Mouse (Mus musculus) CH12.LX (cell line): ENCODE measurements at regions not wholly inside any gene's neighbourhood (a gene's known extent, or its start where the extent isn't known, plus 50 kb on each side); places are given as distances from the start of the nearest gene placed in this dataset.

Experiments
- DNase-seq: peaks from one replicate; pipeline ENCODE4 v3.0.0-alpha.2; 2013; ENCODE audit errors: extremely low read depth
- H3K27ac ChIP-seq: 2 replicates; pipeline ENCODE4 v1.5.1; 2012; ENCODE audit warnings: low read depth, mild to moderate bottlenecking, control low read depth, moderate library complexity; ENCODE audit not compliant: insufficient read depth
- H3K27me3 ChIP-seq: replicated peaks from 2 replicates; pipeline ENCODE3; 2012; ENCODE audit warnings: inconsistent platforms
- H3K36me3 ChIP-seq, 2 experiments: replicated peaks in 1 of 2; 2 replicates each; pipeline versions ENCODE3 to v1.6.1; 2012; ENCODE audit warnings: inconsistent platforms in 1 of 2, low read length in 1 of 2, mild to moderate bottlenecking in 1 of 2, mixed read lengths in 1 of 2, moderate library complexity in 1 of 2; ENCODE audit not compliant: control insufficient read depth in 1 of 2, insufficient read depth in 1 of 2
- H3K4me1 ChIP-seq, 2 experiments: 2 replicates each; pipeline ENCODE4 v1.6.1; 2012; ENCODE audit warnings: inconsistent platforms in 1 of 2, moderate library complexity in 1 of 2; ENCODE audit not compliant: insufficient read depth in 2 of 2, control insufficient read depth in 1 of 2
- H3K4me2 ChIP-seq: 2 replicates; pipeline ENCODE4 v1.6.1; 2012; ENCODE audit warnings: low read depth, mild to moderate bottlenecking, control low read depth; ENCODE audit not compliant: poor library complexity, insufficient read depth, severe bottlenecking
- H3K4me3 ChIP-seq, 3 experiments: fragments of 150-350 bp in 1 of 3; sonication (generic) in 1 of 3; replicated peaks in 1 of 3; 2 replicates each; pipeline versions ENCODE3 to v1.5.1; 2011 to 2012; ENCODE audit warnings: low read depth in 2 of 3, low read length in 2 of 3, mild to moderate bottlenecking in 2 of 3, moderate library complexity in 2 of 3, control low read depth in 1 of 3, improper control_type of control experiment in 1 of 3, inconsistent platforms in 1 of 3, mixed read lengths in 1 of 3; ENCODE audit not compliant: poor library complexity in 1 of 3
- H3K79me2 ChIP-seq: replicated peaks from 2 replicates; pipeline ENCODE4 v1.6.1; 2012; ENCODE audit warnings: mild to moderate bottlenecking, moderate library complexity; ENCODE audit not compliant: control insufficient read depth, poor library complexity, insufficient read depth, severe bottlenecking; ENCODE audit errors: extremely low read depth
- H3K9ac ChIP-seq: 2 replicates; pipeline ENCODE4 v1.6.1; 2012; ENCODE audit warnings: low read depth, mild to moderate bottlenecking, control low read depth, moderate library complexity; ENCODE audit not compliant: insufficient read depth
- H3K9me3 ChIP-seq: replicated peaks from 2 replicates; pipeline ENCODE3; 2012; ENCODE audit warnings: low read length, inconsistent platforms, mixed read lengths
- BHLHE40 ChIP-seq: IDR thresholded peaks from 2 replicates; pipeline ENCODE4 v1.6.1; 2011; ENCODE audit warnings: mild to moderate bottlenecking, low read depth, low read length, improper control_type of control experiment
- CHD1 ChIP-seq: IDR thresholded peaks from 2 replicates; pipeline ENCODE4 v1.6.1; 2012; ENCODE audit warnings: low read depth, low read length, improper control_type of control experiment, inconsistent platforms
- CHD2 ChIP-seq: IDR thresholded peaks from 2 replicates; pipeline ENCODE4 v1.6.1; 2011; ENCODE audit warnings: low read length, improper control_type of control experiment
- CTCF ChIP-seq, 2 experiments: IDR thresholded peaks in 1 of 2; conservative IDR thresholded peaks in 1 of 2; 2 replicates each; pipeline ENCODE4 v1.5.1; 2011 to 2012; ENCODE audit warnings: low read depth in 2 of 2, low read length in 2 of 2, improper control_type of control experiment in 1 of 2, inconsistent platforms in 1 of 2, mild to moderate bottlenecking in 1 of 2, moderate library complexity in 1 of 2
- ELF1 ChIP-seq: IDR thresholded peaks from 2 replicates; pipeline ENCODE4 v1.6.1; 2014; ENCODE audit warnings: low read depth, mild to moderate bottlenecking, inconsistent platforms, low read length, improper control_type of control experiment
- EP300 ChIP-seq: IDR thresholded peaks from 2 replicates; pipeline ENCODE4 v1.6.1; 2011; ENCODE audit warnings: low read length, improper control_type of control experiment
- GABPA ChIP-seq: IDR thresholded peaks from 2 replicates; pipeline ENCODE4 v1.6.1; 2012; ENCODE audit warnings: low read depth, low read length, improper control_type of control experiment, inconsistent platforms; ENCODE audit not compliant: insufficient replicate concordance
- HCFC1 ChIP-seq: IDR thresholded peaks from 2 replicates; pipeline ENCODE4 v1.6.1; 2012; ENCODE audit warnings: low read depth, mild to moderate bottlenecking, inconsistent platforms, low read length, improper control_type of control experiment
- IRF4 ChIP-seq: IDR thresholded peaks from 2 replicates; pipeline ENCODE4 v1.6.1; 2014; ENCODE audit warnings: low read depth, mild to moderate bottlenecking, inconsistent platforms, low read length, improper control_type of control experiment
- JUN ChIP-seq: IDR thresholded peaks from 2 replicates; pipeline ENCODE4 v1.6.1; 2011; ENCODE audit warnings: low read depth, mild to moderate bottlenecking, low read length, improper control_type of control experiment, moderate library complexity; ENCODE audit not compliant: insufficient read depth
- MAFK ChIP-seq: IDR thresholded peaks from 2 replicates; pipeline ENCODE4 v1.6.1; 2011; ENCODE audit warnings: low read length, improper control_type of control experiment; ENCODE audit not compliant: insufficient replicate concordance
- MAZ ChIP-seq: IDR thresholded peaks from 2 replicates; pipeline ENCODE4 v1.6.1; 2012; ENCODE audit warnings: low read depth, mild to moderate bottlenecking, inconsistent platforms, low read length, improper control_type of control experiment, moderate library complexity
- MEF2A ChIP-seq: IDR thresholded peaks from 2 replicates; pipeline ENCODE4 v1.6.1; 2014; ENCODE audit warnings: low read depth, mild to moderate bottlenecking, inconsistent platforms, low read length, improper control_type of control experiment, borderline replicate concordance
- MYC ChIP-seq: IDR thresholded peaks from 2 replicates; pipeline ENCODE4 v1.6.1; 2011; ENCODE audit warnings: low read depth, mild to moderate bottlenecking, improper control_type of control experiment, low read length
- NELFE ChIP-seq: IDR thresholded peaks from 2 replicates; pipeline ENCODE4 v1.6.1; 2011; ENCODE audit warnings: low read depth, low read length, improper control_type of control experiment
- PAX5 ChIP-seq: IDR thresholded peaks from 2 replicates; pipeline ENCODE4 v1.6.1; 2012; ENCODE audit warnings: low read length, inconsistent platforms, mixed read lengths
- POLR2A ChIP-seq: IDR thresholded peaks from 2 replicates; pipeline ENCODE4 v1.6.1; 2011; ENCODE audit warnings: low read depth, mild to moderate bottlenecking, improper control_type of control experiment, low read length
- SIN3A ChIP-seq: IDR thresholded peaks from 2 replicates; pipeline ENCODE4 v1.6.1; 2012; ENCODE audit warnings: low read length, improper control_type of control experiment, inconsistent platforms
- TBP ChIP-seq: conservative IDR thresholded peaks from 2 replicates; pipeline ENCODE4 v1.6.1; 2011; ENCODE audit warnings: low read depth, low read length, improper control_type of control experiment
- TCF12 ChIP-seq: IDR thresholded peaks from 2 replicates; pipeline ENCODE4 v1.6.1; 2014; ENCODE audit warnings: low read depth, mild to moderate bottlenecking, inconsistent platforms, low read length, improper control_type of control experiment
- ZMIZ1 ChIP-seq: IDR thresholded peaks from 2 replicates; pipeline ENCODE4 v1.6.1; 2012; ENCODE audit warnings: low read depth, mild to moderate bottlenecking, inconsistent platforms, low read length, improper control_type of control experiment
- dilution Hi-C: fragments of 300-500 bp; cut with MboI; formaldehyde crosslinking; loops from 2 replicates; pipeline ENCODE4 v1.14.3; 2020; ENCODE audit warnings: low sequenced_read_pairs; ENCODE audit not compliant: extremely low pct_unique_long_range_greater_than_20kb, extremely low pct_ligation_motif_present
- in situ Hi-C: fragments of 300-500 bp; cut with MboI; formaldehyde crosslinking; loops from 3 replicates; pipeline ENCODE4 v1.14.3; 2019; ENCODE audit warnings: low sequenced_read_pairs, low pct_ligation_motif_present, low pct_unique_long_range_greater_than_20kb, mixed read lengths

GRCm38 (mm10) chr19:42673133-42673532 lies 60.5 kb upstream of the Loxl4 start:
- Histone ChIP-seq H3K4me1 (peaks cover 0 to 8% of the 10 kb centered on the region in 2 experiments; a peak in 1 of 4 replicates), H3K4me2 (no peak overlapping the region), H3K27me3 (peaks cover 66% of the 10 kb centered on the region), H3K4me3 (no peak overlapping the region), H3K36me3 (no peaks in the 10 kb centered on the region), H3K27ac (no peak overlapping the region), H3K9me3 (peaks cover 2% of the 10 kb centered on the region), H3K9ac (no peak overlapping the region), H3K79me2 (no peaks in the 10 kb centered on the region)
- in situ Hi-C loops = no loop called here
- TF ChIP-seq MAZ = no peak
- no peak for TF ChIP-seq CHD2
- TF ChIP-seq TCF12 = no peak
- TF ChIP-seq IRF4 = no peak
- TF ChIP-seq GABPA = no peak
- TF ChIP-seq TBP = no peak
- no peak for TF ChIP-seq CHD1
- no peak for TF ChIP-seq BHLHE40
- no peak for TF ChIP-seq ELF1
- no peak for TF ChIP-seq MYC
- TF ChIP-seq POLR2A = no peak
- DNase-seq = no peak
- dilution Hi-C loops = no loop called here

- in situ Hi-C loops = no loop called here
- dilution Hi-C loops = no loop called here
- H3K27me3 ChIP-seq = peaks cover 78% of the 10 kb centered on the region
- no peaks in the 10 kb centered on the region for H3K9me3 ChIP-seq
- TF ChIP-seq NELFE (no peak), HCFC1 (no peak), POLR2A (no peak), PAX5 (no peak), EP300 (no peak), MAFK (no peak), SIN3A (no peak), CTCF (conservative IDR thresholded peaks at IDR 0.05 in 1 of 2, IDR thresholded peaks at IDR 0.05 in 1 of 2; ENCODE audit: low read depth in 2 of 2, low read length in 2 of 2) (no peak), ZMIZ1 (no peak), JUN (no peak), MEF2A (no peak), TCF12 (no peak), MAZ (no peak)
- no peaks in the 10 kb centered on the region for H3K36me3 ChIP-seq
- no peak overlapping the region for H3K4me2 ChIP-seq
- no peaks in the 10 kb centered on the region for H3K79me2 ChIP-seq
- H3K4me3 ChIP-seq = no peak overlapping the region
- H3K27ac ChIP-seq = no peak overlapping the region
- H3K4me1 ChIP-seq = peaks cover 0 to 8% of the 10 kb centered on the region in 2 experiments; a peak in 1 of 4 replicates
- H3K9ac ChIP-seq = no peak overlapping the region
- no peak for DNase-seq
Observed at GRCm38 (mm10) chr19:42669886-42670285, 57.3 kb upstream of the Loxl4 start.
